Mouse (Mus musculus): ENCODE results near the gene Tnfaip8l3.

DNA sequence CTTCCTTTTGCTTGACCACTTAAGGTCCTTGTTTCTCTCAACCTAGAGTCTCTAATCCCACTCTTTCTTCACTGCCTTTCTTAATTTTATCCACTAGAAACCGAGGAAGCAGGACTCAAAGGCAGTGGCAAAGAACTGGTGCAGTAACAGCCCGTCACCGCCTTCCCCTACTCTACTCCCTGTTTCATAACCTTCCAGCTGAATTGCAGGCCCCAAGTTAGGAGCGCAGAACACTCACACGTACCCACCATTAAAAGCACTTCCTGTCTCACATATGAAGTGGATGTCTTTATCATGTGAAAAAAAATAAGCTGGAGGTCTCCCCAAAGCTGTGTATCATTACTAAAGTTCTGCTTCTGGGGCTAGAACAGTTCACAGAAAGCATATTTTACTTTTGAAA lies 6.5 kb downstream of the Tnfaip8l3 start:
- TF ChIP-seq CTCF (IDR thresholded peaks at IDR 0.05; ENCODE audit: control insufficient read depth, insufficient read depth, insufficient replicate concordance, low read depth, low read length) (no peak), POLR2A (IDR thresholded peaks at IDR 0.05; ENCODE audit: control insufficient read depth, low read depth, low read length) (no peak)

Data from testis, adult 2 months (tissue).